Mouse (Mus musculus) right cerebral cortex, postnatal 4 days (tissue): ENCODE data around the gene Ncoa3.

ENCODE experiments used
- DNase-seq: peaks from one replicate; pipeline ENCODE4 v3.0.0-alpha.2; 2022

Ncoa3 gene

DNA sequence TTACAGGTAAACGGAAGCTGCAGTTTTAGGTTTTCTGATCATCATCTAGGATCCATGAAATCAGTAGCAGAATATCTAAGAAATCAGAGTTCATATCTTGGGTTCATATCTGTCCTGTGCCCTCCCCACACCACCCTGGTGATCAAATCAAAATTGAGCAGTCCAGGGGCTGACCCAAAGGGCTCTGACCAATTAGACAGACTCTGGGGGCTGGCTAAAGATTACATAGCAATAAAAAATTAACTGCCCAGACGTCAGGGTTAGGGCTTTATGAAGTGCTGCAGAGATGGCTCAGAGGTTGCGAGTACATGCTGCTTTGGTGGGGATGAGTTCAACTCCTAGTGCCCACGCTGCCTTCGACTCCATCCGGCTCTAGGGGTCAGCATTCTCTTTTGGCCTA, 14.6 kb downstream of the Ncoa3 start:
- no peak for DNase-seq

- no peak for DNase-seq
These were observed 16.3 kb downstream of the Ncoa3 start for GRCm38 (mm10) chr2:166008558-166009392.

DNA sequence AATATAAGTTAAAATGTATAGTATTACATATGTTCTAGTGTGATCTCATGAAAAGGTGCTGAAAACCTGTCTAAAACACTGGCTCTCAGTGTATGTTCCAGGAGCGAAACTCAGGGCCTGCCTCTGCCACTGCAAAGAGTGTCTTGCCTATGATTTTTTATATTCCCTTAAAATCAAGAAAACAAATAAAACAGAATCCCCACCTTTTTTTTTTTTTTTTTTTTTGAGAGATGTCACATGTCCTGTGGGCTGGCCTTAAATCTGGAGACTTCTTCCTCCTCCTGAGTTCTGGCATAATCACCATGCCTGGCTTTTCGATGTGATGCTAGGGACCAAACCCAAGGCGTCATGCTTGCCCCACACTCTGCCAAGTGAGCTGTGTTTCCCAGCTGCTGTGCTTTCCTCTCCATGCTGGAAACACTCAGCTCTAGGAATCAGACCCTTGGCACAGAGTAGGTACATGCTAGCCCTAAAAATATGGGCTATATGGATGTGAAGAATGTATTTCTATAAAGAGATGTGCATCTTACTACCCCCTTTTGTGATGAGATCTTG, 17.0 kb downstream of the Ncoa3 start:
- DNase-seq = peak; percentile 30

- no peak for DNase-seq
These were observed 17.9 kb downstream of the Ncoa3 start for GRCm38 (mm10) chr2:166010321-166010720.

- DNase-seq = no peak
These were observed 19.0 kb downstream of the Ncoa3 start for GRCm38 (mm10) chr2:166011422-166011821.

DNA sequence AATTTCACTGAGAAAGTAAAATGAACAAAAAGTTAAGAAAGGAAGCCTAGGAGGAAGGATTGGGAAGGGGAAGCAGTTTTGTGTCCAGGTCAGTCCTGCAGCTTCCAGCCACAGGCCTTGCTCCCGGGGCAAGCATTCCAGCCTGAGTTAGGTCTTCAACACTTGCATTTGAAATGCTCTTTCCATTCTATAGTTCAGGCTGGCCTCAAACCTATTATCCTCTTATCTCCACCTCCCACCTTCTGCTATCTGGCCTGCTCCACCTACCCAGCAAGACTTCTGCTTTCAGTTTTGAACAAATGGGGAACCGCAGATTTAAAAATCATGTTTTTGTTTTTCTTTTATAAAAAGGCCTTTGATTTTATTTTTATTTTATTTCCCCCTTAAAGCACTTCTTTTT, 19.7 kb downstream of the Ncoa3 start:
- DNase-seq = no peak

GRCm38 (mm10) chr2:166018769-166019168, 26.3 kb downstream of the Ncoa3 start:
- DNase-seq = no peak

DNA sequence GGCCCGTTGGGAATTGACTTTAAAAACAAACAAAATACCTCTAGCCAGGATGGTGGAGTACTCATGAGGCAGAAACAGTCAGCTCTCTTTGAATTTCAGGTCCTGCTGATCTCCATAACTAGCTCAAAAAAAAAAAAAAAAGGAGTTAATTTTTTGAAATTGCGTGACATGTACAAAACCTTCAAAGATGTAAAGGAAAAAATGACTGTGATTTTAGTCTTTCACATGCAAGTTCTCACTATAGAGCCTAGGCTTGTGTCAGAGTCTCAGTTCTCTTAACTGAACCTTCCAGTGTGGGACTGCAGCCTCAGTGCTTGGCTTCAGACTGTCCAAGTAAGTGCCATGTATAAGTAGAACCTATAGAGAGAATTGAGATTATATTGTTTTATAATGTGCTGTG, 27.6 kb downstream of the Ncoa3 start:
- no peak for DNase-seq

DNA sequence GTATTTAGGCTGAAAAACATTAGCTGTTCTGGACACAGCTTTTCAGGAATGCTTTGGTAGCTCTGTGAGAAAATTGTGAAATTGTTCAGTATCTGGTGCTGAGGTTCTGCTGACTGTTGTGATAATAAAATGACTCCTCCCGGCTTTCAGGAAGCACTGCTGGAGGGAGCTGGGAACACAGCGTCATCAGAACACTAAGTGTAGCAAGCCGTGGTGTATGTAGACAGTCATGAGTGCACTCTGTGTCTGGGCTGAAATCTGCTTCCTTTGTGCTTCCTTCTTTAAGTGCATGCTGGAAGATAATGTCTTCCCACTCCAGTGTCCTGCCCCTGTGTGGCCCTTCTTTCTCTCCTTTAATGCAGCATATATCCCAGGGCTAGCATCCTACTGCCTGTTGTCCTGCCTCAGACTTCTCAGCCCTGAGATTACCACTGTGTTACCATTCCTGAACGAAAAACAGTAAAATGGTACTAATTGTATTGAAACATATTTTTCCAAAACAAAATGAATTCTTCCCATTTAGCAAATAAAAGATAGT, 28.7 kb downstream of the Ncoa3 start:
- no peak for DNase-seq

DNA sequence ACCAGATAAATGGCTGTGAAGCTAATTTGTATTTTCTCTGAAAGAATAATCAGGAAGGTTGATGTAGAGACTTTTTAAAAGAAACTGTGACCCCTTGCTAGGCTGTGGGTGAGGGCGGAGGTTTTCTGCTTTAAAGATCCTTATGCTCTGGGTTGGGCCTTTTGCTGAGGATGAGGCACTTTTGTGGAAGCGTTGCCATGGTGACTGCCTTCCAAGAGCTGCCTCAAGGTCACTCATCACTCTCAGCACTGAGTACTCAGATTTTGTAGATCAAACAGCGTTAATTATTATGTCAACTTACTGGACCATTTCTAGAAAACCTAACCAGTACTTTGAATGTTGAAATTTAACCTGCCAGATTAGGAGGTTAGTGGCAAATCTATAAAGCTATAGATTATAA, 29.2 kb downstream of the Ncoa3 start:
- DNase-seq = no peak

DNA sequence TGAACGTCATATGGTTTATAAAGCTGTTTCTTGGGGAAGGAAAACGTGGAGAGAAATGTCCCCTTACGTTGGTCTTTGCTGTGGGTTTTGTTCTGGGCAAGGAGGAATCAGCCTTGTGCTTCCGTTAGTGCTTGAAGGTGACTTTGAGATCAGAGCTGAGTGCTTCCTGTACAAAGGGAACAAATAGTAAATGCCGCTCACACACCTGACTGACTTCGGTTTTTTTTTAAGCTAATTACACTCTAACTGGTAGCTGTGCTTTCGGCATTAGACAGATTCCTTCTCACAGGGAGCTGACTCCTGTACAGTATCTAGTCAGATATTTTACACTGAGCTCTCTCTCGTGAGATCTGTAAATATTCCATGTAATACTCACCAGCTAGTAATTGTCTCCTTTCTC, 29.9 kb downstream of the Ncoa3 start:
- no peak for DNase-seq

DNA sequence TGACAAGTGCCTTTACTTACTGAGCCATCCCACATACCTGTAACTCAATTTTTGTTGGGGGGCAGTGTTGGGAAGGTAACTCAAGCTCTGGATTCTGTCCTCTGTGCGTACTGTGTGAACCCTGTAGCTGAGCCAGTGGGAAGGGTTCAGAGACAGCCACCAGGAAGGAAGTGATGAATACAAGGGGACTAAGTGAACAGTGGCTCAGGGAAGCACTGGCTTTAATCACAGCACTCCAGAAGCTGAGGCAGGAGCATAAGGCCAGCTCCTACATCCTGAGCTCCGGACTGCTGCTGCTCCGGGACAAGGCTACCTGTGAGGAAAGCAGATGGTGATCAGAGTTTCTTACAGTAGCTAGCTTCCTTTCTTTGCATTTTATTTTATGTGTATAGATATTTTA, 31.6 kb downstream of the Ncoa3 start:
- no peak for DNase-seq

GRCm38 (mm10) chr2:166024621-166025020, 32.2 kb downstream of the Ncoa3 start:
- no peak for DNase-seq

DNA sequence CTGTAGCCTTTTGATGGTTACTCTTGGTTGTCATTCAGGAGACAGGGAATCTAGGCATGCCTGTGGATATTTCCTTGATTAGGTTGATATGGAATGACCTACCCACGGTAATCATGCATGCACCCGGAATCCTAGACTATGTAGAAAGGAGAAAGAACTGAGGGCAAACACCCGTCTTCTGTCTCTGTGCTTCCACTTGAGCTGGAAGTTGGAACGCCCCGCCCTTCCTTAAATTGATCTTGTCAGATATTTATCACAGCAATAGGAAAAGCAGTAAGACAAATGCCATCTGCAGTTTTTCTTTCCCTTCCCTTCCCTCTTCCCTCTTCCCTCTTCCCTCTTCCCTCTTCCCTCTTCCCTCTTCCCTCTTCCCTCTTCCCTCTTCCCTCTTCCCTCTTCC, 33.5 kb downstream of the Ncoa3 start:
- no peak for DNase-seq

GRCm38 (mm10) chr2:166027834-166028233, 35.4 kb downstream of the Ncoa3 start:
- no peak for DNase-seq

DNA sequence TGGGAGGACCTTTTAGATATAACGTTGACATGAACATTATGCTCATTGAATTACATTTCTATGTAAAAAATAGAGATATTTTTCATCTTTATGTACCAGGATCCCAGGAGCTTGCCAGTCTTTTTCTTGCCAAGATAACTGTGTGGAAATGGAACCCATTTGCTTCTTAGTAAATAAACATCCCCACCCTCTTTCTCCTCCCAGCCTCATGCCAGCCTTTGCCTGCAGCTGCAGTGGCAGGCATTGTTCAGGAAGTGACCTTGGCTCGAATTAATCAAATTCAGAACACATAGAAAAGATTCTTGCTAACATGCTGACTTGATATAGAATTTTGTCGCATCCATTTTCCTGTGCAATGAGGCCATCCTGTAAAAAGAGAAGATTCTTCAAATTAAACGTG, 36.8 kb downstream of the Ncoa3 start:
- DNase-seq = no peak

DNA sequence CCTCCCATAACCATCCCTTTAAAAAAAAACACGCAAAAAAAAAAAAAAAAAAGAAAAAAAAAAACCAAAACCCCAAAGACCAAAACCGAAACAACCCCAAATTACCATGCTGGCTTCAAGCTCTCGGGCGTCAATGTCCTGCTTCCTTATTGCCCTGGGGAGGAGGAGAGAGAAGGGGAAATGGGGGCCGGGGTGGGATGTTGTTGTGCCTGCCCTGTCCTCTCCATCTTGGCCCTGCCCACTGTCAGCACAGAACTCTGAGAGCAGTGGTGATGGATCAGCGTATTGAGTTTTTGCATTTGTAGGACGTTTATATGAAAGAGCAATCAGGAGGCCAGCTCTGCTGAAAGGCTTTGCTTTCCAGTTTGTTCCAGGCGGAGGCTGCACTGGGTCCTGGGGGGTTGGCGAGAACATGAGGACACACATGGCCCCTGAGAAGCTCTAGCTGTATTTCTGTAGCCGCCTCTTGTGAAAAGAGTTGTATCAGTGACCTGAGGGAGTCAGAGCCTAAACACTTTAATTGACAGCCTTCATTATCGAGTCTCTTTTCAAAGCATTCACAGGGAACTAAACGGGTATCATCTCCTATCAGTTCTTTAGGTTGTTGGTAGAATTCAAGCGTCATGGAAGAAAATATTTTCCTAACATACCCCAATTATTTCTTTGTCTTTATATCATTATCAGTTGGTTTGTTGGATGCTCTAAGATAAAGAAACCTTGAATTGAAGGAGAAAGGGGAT, 38.0 kb downstream of the Ncoa3 start:
- no peak for DNase-seq

DNA sequence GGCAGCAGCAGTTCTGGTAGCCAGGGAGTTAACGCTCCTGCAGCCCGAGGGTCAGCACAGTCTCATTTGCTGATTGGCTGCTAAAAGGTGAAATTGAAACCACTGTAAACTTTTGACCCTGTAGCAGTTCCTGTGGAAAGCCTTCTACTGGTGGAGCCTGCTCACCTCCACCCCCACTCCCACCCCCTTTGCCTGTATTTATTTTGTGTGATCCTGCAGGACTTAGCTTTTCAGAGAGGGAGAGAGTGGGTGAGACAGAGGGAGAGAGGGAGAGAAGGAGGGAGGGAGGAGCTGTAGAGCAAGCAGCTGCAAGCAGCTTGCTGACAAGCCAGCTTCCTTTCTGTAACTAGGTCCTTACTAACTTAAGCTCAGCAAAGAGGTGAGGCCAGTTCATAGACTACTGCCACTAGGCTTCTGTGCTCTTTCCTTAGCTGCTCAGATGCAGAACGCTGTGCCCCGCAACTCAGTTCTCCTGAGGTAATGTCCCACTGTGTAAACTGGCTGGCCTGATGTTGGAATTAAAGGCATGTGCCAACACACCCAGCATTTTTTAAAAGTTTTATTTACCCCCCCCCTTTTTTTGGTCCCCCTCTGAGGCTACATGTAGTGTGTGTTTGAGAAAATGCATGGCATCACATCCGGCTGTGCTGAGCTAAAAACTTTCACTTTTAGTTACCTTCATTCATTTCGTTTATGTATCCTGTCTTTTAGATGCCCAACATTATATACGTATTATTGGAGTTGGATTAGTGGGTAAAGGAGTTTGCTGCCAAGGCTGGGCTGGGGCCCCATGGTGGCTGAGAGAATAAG, 38.9 kb downstream of the Ncoa3 start:
- DNase-seq = no peak

DNA sequence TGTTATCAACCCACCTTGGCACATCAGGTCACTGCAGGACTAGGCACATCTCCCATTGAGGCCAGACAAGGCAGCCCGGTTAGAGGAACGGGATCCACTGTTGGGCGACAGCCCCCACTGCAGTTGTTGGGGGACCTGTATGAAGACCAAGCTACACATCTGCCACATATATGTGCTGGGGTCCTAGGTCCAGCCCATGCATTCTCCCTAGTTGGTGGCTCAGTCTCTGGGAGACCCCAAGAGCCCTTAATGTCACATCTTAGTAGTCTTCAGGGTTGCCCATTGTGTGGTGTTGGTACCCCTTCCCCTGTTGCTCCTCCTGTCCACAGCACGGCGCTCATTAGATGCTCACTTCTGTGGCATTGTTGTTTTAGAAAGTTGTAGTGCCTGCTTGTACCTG, 40.2 kb downstream of the Ncoa3 start:
- no peak for DNase-seq

GRCm38 (mm10) chr2:166034967-166035490, 42.6 kb downstream of the Ncoa3 start:
- DNase-seq = no peak

DNA sequence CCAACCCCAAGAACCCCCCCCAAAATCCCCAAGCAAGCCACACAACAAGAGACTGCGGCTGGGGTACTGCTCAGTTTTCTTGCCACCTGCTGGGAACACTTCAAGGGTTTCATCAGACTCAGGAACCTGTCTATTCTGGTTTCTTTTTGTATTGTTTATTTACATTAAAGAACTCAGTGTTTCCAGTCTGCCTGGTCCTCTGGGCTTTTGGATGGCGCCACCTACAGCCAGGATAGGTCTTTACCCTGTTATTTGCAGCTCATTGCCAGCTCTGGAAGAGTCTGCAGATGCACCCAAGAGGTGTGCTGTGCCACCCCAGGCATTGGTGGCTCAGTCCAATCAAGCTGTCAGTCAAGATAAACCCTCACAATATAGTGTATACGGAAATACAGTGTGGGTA, 43.3 kb downstream of the Ncoa3 start:
- DNase-seq = no peak

GRCm38 (mm10) chr2:166039681-166040080, 47.2 kb downstream of the Ncoa3 start:
- no peak for DNase-seq

DNA sequence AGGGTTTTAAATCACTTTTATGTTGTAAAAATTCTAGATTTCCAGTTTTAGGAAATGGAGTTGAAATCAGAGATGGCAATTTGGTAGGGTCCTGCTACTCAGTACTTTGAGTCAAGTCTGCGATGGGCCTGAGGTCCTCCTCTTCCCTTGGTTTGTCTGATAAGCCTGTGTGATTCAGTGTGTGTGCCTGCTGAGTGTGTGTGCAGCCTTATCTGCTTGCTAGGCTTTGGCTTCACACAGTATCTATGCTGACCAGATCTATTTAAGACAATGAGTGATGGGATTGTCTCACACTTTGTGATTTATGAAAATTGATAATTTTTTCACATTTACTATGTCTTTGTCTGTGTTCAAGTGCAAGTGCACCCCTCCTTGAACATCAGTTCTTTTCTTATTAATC, 50.1 kb downstream of the Ncoa3 start:
- no peak for DNase-seq
